Mouse (Mus musculus): ENCODE data around the gene Inafm2.

DNA sequence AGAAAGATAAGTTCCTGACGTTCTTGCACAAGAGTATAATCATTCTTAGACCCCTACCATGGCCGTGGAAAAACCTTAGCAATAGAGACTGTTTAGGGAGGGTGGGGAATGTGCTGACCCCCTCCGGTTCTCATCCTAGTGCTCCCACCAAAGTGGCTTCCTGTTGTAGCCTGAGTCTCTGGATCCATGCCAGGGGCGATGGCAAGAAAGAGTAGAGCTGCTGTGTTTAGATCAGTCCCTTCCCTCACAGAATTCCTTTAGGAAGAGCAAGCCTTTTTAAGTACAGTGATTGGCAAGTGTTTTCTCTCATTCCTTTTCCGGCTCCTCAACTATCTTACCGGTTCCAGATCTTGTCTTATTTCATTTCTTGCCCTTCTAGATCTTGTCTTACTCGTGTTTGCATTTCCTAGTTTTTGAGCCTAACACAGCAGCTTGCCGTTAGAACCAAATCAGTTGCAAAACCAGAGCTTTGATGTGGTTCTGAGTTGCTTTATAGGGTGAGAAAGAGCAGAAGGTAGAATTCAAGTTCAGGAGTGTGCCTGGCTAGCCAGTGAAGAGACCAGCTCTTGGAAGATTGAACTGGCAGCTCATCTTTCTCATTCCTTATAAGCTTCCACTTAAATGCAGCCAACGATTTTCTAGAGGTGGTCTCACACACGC lies 1.9 kb downstream of the Inafm2 start:
- TF ChIP-seq CTCF (IDR thresholded peaks at IDR 0.05; ENCODE audit: borderline replicate concordance, extremely low read depth, insufficient read depth, insufficient read length) = no peak
- TF ChIP-seq POLR2A (IDR thresholded peaks at IDR 0.05; ENCODE audit: borderline replicate concordance, extremely low read depth, insufficient read depth, insufficient read length, poor library complexity, severe bottlenecking) = no peak

Measured in brain, embryonic 14.5 days (tissue).